Mouse (Mus musculus) left cerebral cortex, postnatal 14 days (tissue): ENCODE data around the gene Ubn1. TPM values are rescaled to one million over a fixed set of nuclear protein-coding genes. Genes with fewer than 3 reads are reported as not detected.

Experiments
- DNase-seq, 2 experiments: peaks; one replicate each; pipeline ENCODE4 v3.0.0; 2021 to 2022; ENCODE audit warnings: low spot score in 2 of 2, mixed read lengths in 1 of 2
- intact Hi-C: fragments of 180-260 bp; cut with DNase I; formaldehyde crosslinking; loops from one replicate; pipeline ENCODE4 v1.15.1; 2025
- total RNA-seq, 2 experiments: library from RNA; stranded (reverse); gene quantifications; 2 replicates each; pipeline ENCODE4 v1.2.3; 2021

Ubn1 gene
- total RNA-seq, 2 experiments from 2014 or later = 41.9 to 42.1 TPM

DNA sequence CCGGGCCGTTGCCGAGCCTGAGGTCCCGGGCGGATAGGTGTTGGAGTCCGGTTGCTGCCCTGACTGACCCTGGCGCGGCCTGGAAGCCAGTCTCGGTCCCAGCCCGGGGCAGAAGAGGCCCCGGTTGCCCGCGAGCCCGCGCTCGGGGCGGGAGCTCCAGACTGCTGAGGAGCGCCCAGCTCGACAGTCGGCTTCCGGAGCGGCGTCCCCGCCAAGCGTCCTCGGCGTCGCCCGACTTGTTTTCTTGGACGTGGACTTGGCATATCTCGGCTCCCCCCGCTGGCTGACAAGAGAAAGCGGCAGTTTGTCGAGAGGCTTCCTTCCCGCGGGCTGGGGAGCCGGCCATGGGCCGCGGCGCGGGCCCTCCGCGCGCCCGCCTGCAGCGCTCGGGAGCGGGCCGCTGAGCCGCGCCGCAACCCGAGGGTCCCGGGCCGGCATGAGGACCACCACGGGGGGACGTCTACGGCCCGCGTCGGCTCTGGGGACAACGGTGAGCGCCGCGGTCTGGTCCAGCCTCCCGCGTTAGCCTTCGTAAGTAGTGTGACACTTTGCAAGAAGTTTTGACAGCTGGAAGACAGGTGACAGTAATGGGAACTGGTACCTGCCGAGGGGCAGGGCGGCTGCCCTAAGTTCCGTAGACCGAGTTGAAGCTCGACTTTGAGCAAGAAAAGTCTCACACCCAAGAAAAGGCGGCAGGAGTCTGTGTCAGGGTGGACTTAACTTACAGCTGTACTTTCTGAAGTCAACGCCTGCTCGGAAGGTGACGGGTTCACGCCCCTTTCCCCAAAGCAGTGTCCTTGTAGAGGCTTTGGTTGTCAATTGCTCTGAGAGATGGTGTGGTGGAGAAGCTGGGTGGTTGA, 624 bp downstream of the Ubn1 start:
- intact Hi-C loops = loop anchor here (5.0 kb wide), 1 partner anchor 97 kb away; the partner anchor contains the start of gene Sec14l5
- DNase-seq = peak; percentile 77 to 79

DNA sequence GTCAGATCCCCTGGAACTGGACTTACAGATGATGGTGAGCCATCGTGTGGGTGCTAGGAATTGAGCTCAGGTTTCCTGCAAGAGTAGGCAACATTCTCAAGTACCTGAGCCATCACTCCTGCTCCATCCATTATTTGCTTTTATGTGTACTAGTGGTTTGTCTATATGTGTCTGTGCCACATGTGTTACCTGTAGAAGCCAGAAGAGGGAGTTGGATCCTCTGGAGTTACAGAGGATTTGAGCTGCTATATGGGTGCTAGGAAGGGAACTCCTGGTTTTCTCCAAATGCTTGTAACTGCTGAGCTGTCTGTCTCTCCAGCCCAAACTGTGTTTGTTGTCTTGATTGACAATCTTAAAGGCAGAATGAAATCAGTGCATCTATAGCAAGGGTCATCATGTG, 8.3 kb downstream of the Ubn1 start:
- DNase-seq = peak; percentile 8 to 41
- intact Hi-C loops = no loop called here

DNA sequence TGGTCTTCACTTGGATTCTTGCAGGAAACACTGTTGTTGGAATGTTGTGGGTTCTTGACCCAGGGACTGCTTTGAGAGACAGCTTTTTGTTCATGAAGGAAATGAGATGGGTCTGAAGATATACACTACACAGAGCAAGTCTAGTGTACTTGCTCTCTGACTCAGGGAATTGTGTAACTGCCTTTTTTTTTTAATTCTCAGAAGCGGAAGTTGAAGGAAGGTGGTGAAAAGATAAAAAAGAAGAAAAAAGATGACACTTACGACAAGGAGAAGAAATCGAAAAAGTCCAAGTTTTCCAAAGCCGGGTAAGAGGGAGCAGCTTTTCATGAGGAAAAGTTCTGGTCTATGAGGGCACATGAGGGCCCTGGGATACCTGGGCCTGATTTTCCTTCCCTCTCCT, 13.6 kb downstream of the Ubn1 start:
- intact Hi-C loops = no loop called here

DNA sequence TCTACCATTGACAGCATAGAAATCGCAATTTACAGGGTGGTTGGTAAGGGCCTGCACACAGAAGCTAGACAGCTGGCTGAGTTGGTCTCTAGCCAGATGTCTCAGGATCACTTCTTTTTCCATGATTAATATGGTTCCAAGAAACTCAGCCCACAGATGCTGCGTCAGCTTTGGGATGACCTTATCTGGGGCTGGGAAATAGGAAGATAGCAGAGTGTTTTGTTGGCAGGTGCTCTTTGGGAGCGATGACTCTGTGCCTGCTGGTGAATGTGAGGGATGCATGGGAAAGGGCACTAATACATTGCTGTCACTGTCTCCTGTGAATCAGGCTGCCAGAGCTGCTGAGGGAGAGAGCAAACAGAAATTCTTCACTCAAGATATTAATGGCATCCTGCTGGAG, 20.5 kb downstream of the Ubn1 start:
- peak; percentile 27 to 41 for DNase-seq
- intact Hi-C loops = no loop called here

More for the DNA sequence above, 13.6 kb downstream of the Ubn1 start:
- no peak for DNase-seq

GRCm38 (mm10) chr16:5071974-5072373, 22.1 kb downstream of the Ubn1 start:
- no peak for DNase-seq
- intact Hi-C loops = no loop called here

DNA sequence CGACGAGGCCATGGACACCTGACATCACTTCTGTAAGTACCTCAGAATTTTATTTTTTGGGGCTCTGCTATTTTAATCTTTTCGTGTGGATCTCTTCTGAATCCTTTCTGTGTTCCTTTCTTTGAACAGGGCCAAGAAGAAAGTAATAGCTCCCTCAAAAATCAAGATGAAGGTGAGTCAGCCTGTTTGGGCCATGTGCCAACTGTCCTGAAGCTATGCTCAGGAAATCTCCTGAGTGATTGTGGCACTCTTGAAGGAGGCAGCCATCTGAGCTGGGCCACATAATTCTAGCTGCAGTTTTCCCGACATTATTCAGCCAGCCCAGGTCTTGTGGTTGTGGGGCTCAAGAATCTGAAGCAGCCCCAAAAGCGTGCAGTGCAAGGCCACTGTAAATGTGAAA, 24.5 kb downstream of the Ubn1 start:
- no peak for DNase-seq

DNA sequence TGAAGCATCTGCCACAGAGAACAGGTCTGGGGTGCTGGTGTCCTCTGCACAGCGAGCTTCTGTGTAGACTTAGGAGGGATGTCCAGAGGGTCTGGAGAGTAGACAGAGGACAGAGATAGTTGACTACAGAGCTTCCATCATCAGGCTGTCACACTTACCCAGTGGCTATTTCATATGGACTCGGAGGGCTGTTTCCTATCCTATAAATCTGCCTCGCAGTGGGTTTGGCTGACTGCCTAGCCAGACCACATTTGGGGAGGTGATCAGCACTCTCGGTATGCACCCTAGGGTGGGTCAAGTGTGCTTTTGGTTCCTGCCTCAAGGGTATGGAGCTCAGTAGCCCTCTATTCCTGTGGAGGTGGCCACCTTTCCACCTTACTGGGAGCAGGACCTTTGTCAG, 35.3 kb downstream of the Ubn1 start:
- intact Hi-C loops = no loop called here
- no peak for DNase-seq

More for the DNA sequence above, 24.5 kb downstream of the Ubn1 start:
- intact Hi-C loops = no loop called here

GRCm38 (mm10) chr16:5086179-5086578, 36.3 kb downstream of the Ubn1 start:
- intact Hi-C loops = no loop called here

GRCm38 (mm10) chr16:5089021-5089420, 39.2 kb downstream of the Ubn1 start:
- no peak for DNase-seq
- intact Hi-C loops = no loop called here

More at GRCm38 (mm10) chr16:5086179-5086578, 36.3 kb downstream of the Ubn1 start:
- DNase-seq = no peak

DNA sequence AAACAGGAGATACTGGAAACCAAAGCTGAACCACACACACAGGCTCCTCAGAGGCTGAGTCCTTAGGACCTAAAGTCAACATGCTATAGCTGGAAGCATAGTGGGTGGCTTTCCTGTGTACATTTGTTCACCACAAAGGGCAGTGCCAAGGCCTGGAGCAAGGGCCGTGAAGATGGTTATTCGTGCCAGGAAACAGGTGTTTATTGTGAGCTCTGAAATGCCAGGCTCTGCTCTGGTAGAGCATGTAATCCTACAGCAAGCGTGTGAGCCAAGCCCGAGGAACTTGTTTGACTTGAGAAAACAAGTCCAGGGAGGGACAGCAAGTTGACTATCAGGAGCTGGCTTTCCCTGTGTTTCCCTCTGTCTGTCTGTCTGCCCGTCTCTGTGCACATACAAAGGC, 43.4 kb downstream of the Ubn1 start:
- no peak for DNase-seq
- intact Hi-C loops = no loop called here

DNA sequence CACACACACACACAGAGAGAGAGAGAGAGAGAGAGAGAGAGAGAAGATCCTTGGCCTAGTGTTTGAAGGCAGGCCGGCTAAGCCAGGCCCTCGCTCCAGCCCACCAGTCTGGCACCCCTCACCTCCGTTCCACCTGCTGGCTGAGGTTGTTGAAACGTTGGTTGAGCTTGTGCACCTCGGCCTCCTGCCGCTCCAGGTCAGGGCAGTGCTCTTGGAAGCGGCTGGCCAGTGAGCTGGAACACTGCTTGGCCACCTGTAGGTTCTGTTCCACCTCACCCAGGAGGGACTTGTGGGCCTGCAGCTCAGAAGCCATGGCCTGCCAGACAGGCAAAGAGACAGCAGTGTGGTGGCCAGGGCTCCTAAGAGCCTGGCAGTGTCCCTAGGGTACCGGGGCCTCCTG, 46.6 kb downstream of the Ubn1 start:
- no peak for DNase-seq
- intact Hi-C loops = no loop called here

DNA sequence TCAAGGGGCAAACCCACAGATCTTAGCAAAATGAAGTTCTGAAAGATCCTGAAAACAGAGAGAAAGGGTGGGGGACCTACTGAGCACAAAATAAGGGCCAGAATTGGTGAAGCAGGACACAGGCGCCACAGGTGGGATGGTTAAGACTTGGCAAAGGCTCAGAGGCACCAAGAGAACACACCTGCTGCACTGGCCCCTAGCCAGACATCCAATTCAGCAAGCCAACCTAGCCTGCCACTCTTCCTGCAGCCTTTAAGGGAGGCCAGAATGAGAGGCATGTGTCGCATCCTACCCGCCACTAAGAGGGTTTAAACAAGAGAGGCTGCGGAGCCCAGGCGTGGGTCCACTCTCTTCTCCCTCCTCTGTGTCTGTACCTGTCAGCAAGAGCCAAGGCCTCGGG, 51.1 kb downstream of the Ubn1 start:
- intact Hi-C loops = no loop called here
- DNase-seq = no peak

- intact Hi-C loops = no loop called here
Measured at GRCm38 (mm10) chr16:5109877-5110276, 60.0 kb downstream of the Ubn1 start.

GRCm38 (mm10) chr16:5111021-5111420, 61.2 kb downstream of the Ubn1 start:
- intact Hi-C loops = no loop called here
- no peak for DNase-seq

More at GRCm38 (mm10) chr16:5109877-5110276, 60.0 kb downstream of the Ubn1 start:
- no peak for DNase-seq

DNA sequence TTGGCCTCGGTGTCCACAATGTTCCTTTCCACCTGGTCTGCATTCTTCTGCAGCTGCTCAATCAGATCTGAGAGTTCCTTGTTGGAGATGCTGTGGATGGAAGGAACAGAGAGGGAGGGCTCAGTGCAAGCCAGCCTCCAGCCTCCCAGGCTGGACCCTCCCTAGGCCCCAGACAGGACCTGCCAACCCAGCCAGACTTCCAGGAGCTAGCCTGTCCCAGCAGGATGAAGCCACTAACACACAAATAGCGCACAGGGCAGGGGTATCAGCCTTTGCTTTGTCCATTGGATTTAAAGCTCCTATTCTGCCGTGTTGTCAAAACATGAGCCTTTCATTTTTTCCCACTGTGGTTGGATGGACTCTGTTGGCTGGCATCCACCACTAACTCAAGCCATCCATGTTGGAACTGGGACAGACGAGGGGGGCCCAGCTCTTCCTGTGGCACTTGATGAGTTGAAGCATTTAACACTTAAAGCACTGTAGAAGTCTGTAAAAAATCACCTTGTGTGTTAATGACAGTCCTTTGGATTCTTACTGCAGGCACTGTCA, 63.2 kb downstream of the Ubn1 start:
- DNase-seq = no peak
- intact Hi-C loops = no loop called here

- intact Hi-C loops = no loop called here
Measured at GRCm38 (mm10) chr16:5113582-5113981, 63.7 kb downstream of the Ubn1 start.

DNA sequence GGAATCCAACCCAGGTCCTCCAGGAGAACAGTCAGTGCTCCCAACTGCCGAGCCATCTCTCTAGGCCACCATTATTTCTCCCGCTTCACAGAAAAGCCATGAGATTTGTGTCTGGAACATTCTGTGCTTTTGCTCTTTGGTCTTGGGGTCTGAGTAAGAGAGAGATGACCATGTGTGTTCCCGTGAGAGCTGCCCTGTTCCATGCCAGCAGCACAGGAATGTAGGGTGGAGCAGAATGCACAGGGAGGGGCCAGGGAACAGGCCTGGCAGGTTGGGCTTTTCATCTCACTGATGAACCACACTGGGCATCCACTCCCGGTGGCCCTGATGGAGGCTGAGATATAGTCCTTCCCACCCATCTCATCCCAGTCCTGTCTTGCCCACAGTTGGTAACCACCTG, 69.5 kb downstream of the Ubn1 start:
- intact Hi-C loops = no loop called here

More at GRCm38 (mm10) chr16:5113582-5113981, 63.7 kb downstream of the Ubn1 start:
- peak in 1 of 2 experiments; percentile 22 for DNase-seq

DNA sequence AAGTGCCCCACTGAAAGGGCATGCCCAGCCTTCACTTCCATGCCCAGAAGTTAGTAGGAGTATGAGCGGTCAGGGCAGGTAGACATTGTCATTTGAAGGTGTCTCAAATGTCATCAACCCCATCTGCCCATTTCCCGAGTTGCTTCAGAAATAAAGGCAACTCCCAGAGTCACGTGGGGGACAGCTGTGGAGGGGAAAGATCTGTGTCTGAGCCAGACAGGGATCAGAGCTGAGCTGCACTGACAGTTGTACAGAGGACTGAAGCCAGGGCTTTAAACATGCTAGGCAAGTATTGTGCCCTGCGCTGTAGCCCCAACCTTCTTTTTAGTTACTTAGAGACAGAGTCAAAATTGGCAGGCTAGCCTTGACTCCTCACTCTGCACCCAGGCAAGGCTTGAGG, 70.0 kb downstream of the Ubn1 start:
- no peak for DNase-seq
- intact Hi-C loops = no loop called here

More for the DNA sequence above, 69.5 kb downstream of the Ubn1 start:
- DNase-seq = no peak

- no peak for DNase-seq
- intact Hi-C loops = no loop called here
Measured at GRCm38 (mm10) chr16:5123476-5123875, 73.6 kb downstream of the Ubn1 start.

DNA sequence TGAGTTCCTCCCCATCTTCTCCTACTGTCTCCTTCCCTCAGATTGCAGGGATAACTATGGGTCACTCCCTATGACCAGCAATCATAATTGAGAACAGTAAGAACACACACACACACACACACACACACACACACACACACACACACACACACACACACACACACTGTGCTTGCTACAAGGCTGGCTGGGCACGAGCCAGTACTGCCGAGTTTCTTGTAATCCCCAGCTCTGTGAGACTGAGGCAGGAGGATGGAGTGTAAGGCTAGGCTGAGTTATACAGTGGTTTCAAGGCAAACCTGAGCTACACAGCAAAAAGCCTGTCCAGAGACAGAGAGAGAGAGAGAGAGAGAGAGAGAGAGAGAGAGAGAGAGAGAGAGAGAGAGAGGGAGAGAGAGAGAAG, 80.3 kb downstream of the Ubn1 start:
- intact Hi-C loops = no loop called here
- no peak for DNase-seq

GRCm38 (mm10) chr16:5130766-5131165, 80.9 kb downstream of the Ubn1 start:
- intact Hi-C loops = no loop called here

More at GRCm38 (mm10) chr16:5130766-5131165, 80.9 kb downstream of the Ubn1 start:
- DNase-seq = no peak
